Mouse (Mus musculus) midbrain, embryonic 15.5 days (tissue): ENCODE measurements at regions not wholly inside any gene's neighbourhood (a gene's known extent, or its start where the extent isn't known, plus 50 kb on each side); places are given as distances from the start of the nearest gene placed in this dataset.
A peak's percentile ranks its signal among the peaks of the same experiment; 100 is the strongest.
"Not testable (repeated sequence)": the region's sequence is repeated elsewhere in the genome, so short reads cannot be mapped to it uniquely, and the experiment has no call there.

Experiments used
- ATAC-seq: fragments of 200-750 bp; cut with Nextera tagmentation; replicated peaks from 2 replicates; pipeline ENCODE4 v1.8.0; 2017; ENCODE audit warnings: moderate TSS enrichment
- H3K27ac ChIP-seq: fragments of 300-500 bp; sonication (generic); 2 replicates; pipeline ENCODE4 v1.5.1; 2015; ENCODE audit warnings: mild to moderate bottlenecking, inconsistent platforms
- H3K27me3 ChIP-seq: fragments of 300-500 bp; sonication (generic); replicated peaks from 2 replicates; pipeline ENCODE4 v1.6.1; 2015; ENCODE audit warnings: inconsistent platforms
- H3K36me3 ChIP-seq: fragments of 300-500 bp; sonication (generic); replicated peaks from 2 replicates; pipeline ENCODE4 v1.6.1; 2015; ENCODE audit warnings: inconsistent platforms
- H3K4me1 ChIP-seq: fragments of 300-500 bp; sonication (generic); 2 replicates; pipeline ENCODE4 v1.6.1; 2015; ENCODE audit warnings: inconsistent platforms
- H3K4me2 ChIP-seq: fragments of 300-500 bp; sonication (generic); 2 replicates; pipeline ENCODE4 v1.6.1; 2015; ENCODE audit warnings: inconsistent platforms, mild to moderate bottlenecking, moderate library complexity
- H3K4me3 ChIP-seq: fragments of 300-500 bp; sonication (generic); 2 replicates; pipeline ENCODE4 v1.5.1; 2015; ENCODE audit warnings: mild to moderate bottlenecking, inconsistent platforms
- H3K9ac ChIP-seq: fragments of 300-500 bp; sonication (generic); 2 replicates; pipeline ENCODE4 v1.6.1; 2015; ENCODE audit warnings: mild to moderate bottlenecking, inconsistent platforms
- H3K9me3 ChIP-seq: fragments of 300-500 bp; sonication (generic); 2 replicates; pipeline ENCODE4 v1.6.1; 2016; ENCODE audit warnings: inconsistent platforms
- WGBS: fragments of 180-500 bp; shearing (Covaris S2); methylation state at CpG from one replicate; pipeline ENCODE4 v1.1.7; 2015; ENCODE audit warnings: mixed read lengths; 5-methylcytosine and 5-hydroxymethylcytosine counted together

DNA sequence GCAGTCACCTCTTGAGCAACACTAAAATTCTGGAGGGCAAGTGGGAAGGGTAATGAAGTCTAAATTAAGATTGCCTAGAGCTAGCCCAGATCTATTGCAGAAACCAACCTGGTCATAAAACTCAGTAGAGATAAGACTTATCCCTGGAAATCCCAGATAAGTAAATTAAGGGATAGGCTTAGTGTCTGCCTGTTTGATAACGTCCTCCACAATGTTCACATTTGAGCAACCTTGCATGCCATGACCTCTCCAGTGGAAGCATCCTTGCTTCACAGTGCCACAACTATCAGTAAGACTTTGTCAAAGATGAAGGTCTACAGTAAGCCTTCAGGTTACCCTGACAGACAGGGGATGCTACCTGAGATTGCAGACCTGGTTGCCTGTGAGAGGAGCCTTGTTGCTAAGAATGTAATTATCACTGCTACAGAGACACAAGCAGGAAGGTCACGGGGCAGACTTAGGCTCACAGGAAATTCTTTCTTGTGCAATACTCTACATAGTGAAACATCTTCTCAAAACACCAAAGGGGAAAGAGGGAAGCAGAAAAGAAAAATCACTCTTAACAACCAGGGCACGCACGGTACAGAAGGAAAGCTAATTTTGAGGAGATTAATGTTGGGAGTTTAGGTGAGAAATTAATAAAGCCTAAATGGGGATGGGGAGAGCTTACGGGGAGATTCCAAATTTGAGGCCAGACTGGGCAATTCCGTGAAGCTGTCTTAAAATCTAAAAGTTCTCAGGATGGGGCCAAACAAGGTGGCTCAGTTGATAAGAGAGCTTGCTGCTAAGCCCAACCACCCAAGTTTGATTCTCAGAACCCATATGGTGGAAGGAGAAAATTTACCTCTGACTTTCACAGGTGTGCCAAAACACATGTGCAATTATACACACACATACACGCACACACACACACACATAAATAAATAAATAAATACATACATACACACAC, 56.9 kb upstream of the Prdm9 start:
- no peaks in the 10 kb centered on the region for H3K9me3 ChIP-seq
- no peak overlapping the region for H3K27ac ChIP-seq
- H3K27me3 ChIP-seq, result no peaks in the 10 kb centered on the region
- no peaks in the 10 kb centered on the region for H3K4me1 ChIP-seq
- H3K4me3 ChIP-seq, result no peak overlapping the region
- 82% methylated on average over 7 of the region's 7 CpGs for WGBS
- H3K9ac ChIP-seq, result no peak overlapping the region
- no peak overlapping the region for H3K4me2 ChIP-seq
- no peak for ATAC-seq
- H3K36me3 ChIP-seq, result no peaks in the 10 kb centered on the region

GRCm38 (mm10) chr17:15622913-15623312, 58.8 kb upstream of the Prdm9 start:
- no peak for ATAC-seq
- H3K9ac ChIP-seq, result no peak overlapping the region
- 3% methylated on average over 2 of the region's 2 CpGs for whole genome bisulfite sequencing

GRCm38 (mm10) chr17:15630792-15631191, 66.6 kb upstream of the Prdm9 start:
- no peak overlapping the region for H3K4me2 ChIP-seq
- H3K9me3 ChIP-seq, result no peaks in the 10 kb centered on the region
- H3K4me1 ChIP-seq, result no peaks in the 10 kb centered on the region
- H3K4me3 ChIP-seq, result no peak overlapping the region
- no peak for ATAC-seq
- H3K36me3 ChIP-seq, result no peaks in the 10 kb centered on the region
- WGBS, result 83% methylated on average over 5 of the region's 5 CpGs
- H3K27ac ChIP-seq, result no peak overlapping the region
- H3K27me3 ChIP-seq, result no peaks in the 10 kb centered on the region
- no peak overlapping the region for H3K9ac ChIP-seq

More at GRCm38 (mm10) chr17:15622913-15623312, 58.8 kb upstream of the Prdm9 start:
- Histone ChIP-seq H3K9me3 (no peaks in the 10 kb centered on the region), H3K4me1 (no peaks in the 10 kb centered on the region), H3K4me3 (no peak overlapping the region), H3K27ac (no peak overlapping the region), H3K27me3 (no peaks in the 10 kb centered on the region), H3K4me2 (no peak overlapping the region), H3K36me3 (no peaks in the 10 kb centered on the region)

DNA sequence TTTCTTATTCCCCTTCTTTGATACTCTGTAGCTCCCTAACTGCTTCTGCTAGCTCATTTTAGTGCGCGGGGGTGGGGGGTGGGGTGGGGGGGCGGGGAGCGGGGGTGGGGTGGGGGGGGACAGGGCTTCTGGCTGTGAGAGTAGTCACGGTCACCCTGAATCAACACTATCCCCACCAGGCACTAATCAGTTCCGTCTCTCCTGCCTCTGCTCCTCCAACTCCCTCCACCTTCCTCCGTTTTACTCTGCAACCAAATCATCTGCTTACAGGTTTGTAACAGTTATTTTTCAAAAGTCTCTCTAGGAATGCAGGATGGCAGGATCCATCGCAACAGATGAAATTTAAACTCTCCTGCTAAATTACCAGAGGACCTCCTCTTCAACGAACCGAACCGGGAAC, 67.5 kb upstream of the Prdm9 start:
- Histone ChIP-seq H3K27me3 (no peaks in the 10 kb centered on the region), H3K4me3 (no peak overlapping the region), H3K36me3 (no peaks in the 10 kb centered on the region), H3K9me3 (no peaks in the 10 kb centered on the region), H3K27ac (no peak overlapping the region), H3K4me1 (no peaks in the 10 kb centered on the region), H3K9ac (no peak overlapping the region), H3K4me2 (0 out of 2 replicates have a peak overlapping the region, but pooled peaks have one; percentile 11)
- no peak for ATAC-seq
- 24% methylated on average over 11 of the region's 11 CpGs for WGBS

DNA sequence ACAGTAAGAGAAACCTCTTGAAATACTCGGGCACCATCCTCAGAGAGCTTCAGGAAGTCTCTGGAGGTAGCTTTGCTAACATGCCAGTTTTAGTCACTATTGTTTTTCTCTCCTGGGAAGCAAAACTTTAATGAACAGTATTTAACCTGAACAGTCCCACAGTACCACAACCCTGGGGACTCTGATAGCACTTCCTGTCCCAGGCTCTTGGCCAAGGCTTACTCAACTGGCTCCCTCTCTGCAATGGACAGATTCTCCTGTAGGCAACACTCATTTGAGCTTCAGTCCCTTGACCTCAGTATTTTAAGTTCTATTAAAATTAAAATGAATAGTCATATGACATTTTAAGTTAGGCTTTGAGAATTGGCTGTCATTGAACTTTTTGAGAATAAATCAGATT, 67.9 kb upstream of the Prdm9 start:
- 49% methylated on average over 1 of the region's 1 CpGs for WGBS
- H3K4me2 ChIP-seq, result no peak overlapping the region
- ATAC-seq, result no peak
- H3K4me1 ChIP-seq, result no peaks in the 10 kb centered on the region
- H3K27ac ChIP-seq, result no peak overlapping the region
- no peaks in the 10 kb centered on the region for H3K27me3 ChIP-seq
- H3K4me3 ChIP-seq, result no peak overlapping the region
- no peaks in the 10 kb centered on the region for H3K36me3 ChIP-seq
- no peaks in the 10 kb centered on the region for H3K9me3 ChIP-seq
- H3K9ac ChIP-seq, result no peak overlapping the region

DNA sequence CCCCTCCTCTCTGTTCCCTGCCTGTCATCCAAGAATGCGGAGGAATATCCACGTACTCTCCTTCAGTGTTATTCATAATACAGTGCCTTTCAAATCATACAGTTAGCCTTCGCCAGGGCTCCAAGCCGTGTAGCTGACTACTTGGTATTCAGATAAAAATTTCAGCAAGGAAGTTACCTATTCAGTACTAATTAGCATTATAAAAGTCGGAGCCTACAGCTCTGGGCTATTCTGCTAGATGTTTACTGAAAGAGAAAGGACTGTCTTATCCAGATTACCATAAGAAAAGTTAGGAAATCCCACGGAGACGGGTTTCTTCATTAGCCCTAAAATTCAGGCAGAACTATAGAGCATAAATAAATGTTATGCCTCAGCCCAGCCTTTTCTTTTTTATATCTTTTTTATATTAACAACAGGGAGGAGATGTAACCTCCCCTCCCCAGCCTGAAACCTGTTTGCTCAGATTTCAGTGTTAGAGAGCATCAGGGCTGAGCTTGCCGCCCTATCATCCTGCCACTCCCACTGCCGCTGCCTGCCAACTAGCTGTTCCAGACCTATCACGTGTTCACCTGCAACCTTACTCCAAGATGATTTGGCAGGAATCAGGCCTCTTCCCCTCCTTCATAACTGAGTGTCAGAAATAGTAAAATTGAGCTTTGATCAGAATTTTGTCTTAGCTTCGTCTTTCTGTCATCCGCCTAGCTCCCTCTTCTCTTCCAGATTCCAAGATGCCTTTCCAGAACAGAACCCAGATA, 65.5 kb upstream of the Chd1 start:
- WGBS, result 52% methylated on average over 12 of the region's 12 CpGs
- not testable (repeated sequence) for H3K9me3 ChIP-seq, H3K27ac ChIP-seq, H3K4me1 ChIP-seq, H3K9ac ChIP-seq, ATAC-seq, H3K36me3 ChIP-seq, H3K4me2 ChIP-seq, H3K4me3 ChIP-seq, H3K27me3 ChIP-seq

DNA sequence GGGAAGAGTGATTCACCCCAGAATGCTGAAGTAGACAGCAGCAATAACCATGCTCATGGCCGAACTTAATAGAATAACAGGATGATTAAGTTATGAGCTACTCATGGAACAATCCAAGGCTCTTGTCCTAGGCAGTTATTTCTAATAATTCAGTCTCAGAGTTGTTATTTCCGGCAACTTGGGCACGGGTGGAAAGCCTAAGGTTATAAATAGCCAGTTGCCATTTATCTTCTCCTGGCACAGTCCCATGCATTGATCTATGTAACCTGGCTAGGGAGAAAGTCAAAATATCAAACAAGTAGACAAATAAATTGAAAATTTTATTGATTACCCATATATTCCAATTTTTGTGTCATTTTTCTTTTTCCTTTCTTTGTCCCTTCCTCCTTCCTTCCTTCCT, 64.0 kb upstream of the Chd1 start:
- no peaks in the 10 kb centered on the region for H3K4me1 ChIP-seq
- no peak for ATAC-seq
- no peak overlapping the region for H3K9ac ChIP-seq
- no peaks in the 10 kb centered on the region for H3K27me3 ChIP-seq
- 88% methylated on average over 3 of the region's 3 CpGs for WGBS
- no peaks in the 10 kb centered on the region for H3K36me3 ChIP-seq
- no peak overlapping the region for H3K4me3 ChIP-seq
- H3K27ac ChIP-seq, result no peak overlapping the region
- H3K4me2 ChIP-seq, result no peak overlapping the region
- H3K9me3 ChIP-seq, result no peaks in the 10 kb centered on the region

- H3K4me2 ChIP-seq, result no peak overlapping the region
- H3K9ac ChIP-seq, result no peak overlapping the region
- no peak overlapping the region for H3K4me3 ChIP-seq
- H3K27me3 ChIP-seq, result no peaks in the 10 kb centered on the region
- no peaks in the 10 kb centered on the region for H3K9me3 ChIP-seq
- H3K27ac ChIP-seq, result no peak overlapping the region
- no peaks in the 10 kb centered on the region for H3K4me1 ChIP-seq
- WGBS, result 85% methylated on average over 3 of the region's 3 CpGs
- H3K36me3 ChIP-seq, result no peaks in the 10 kb centered on the region
- ATAC-seq, result no peak
Measured at GRCm38 (mm10) chr17:15641764-15642163, 63.0 kb upstream of the Chd1 start.

DNA sequence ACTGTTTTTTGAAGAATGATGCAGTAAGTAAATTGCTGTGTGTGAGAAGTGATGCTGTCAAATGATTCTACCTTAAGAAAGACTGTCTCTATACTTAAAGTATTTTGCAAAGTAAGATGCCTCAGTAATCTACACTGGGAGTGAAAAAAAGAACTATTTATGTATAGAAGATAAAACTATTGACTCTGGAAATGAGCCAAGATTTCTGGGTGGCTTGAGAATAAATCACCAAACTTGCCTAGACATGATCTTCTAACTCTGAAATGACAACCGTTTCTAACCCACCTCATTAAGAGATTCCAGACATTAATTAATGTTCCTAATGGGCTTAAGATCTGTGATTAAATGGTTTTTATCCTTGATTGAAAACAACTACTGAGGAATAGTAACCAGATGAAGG, 58.0 kb upstream of the Chd1 start:
- Histone ChIP-seq H3K4me1 (no peaks in the 10 kb centered on the region), H3K27ac (no peak overlapping the region), H3K9me3 (no peaks in the 10 kb centered on the region), H3K27me3 (no peaks in the 10 kb centered on the region), H3K36me3 (no peaks in the 10 kb centered on the region), H3K4me3 (no peak overlapping the region), H3K9ac (no peak overlapping the region), H3K4me2 (no peak overlapping the region)
- ATAC-seq, result no peak
- 44% methylated on average over 1 of the region's 1 CpGs for whole genome bisulfite sequencing

DNA sequence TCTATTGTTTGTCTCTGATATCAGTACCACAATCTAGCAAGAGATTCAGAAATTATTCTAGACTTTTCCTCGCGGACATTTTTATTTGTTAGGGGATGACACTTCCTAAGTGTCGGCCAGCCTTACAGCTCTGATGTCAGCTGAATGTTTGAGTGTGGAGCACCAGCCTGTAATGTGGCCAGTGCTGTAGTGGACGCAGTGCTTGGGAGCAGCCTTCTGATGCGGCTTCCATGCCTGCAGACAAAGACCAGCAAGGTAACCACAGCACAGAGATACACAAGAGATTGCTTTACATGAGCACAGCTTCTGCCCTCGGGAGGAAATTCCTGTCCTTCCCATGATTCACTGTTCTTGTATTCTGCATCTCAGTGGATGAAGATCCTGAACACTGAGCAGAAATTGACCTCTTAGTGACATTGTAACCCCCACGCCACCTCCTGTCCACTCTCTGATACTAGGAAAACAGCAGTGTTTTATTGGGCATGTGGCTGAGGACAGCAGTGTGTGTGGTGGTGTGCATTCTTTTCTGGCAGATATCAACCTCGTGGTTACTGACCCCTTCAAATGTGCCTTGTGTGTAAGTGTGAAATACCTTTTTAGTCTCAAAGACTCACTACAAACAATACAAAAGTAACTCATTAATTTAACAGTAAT, 54.6 kb upstream of the Chd1 start:
- Histone ChIP-seq H3K9ac (no peak overlapping the region), H3K36me3 (no peaks in the 10 kb centered on the region), H3K4me2 (no peak overlapping the region), H3K9me3 (no peaks in the 10 kb centered on the region), H3K4me1 (no peaks in the 10 kb centered on the region), H3K27ac (no peak overlapping the region), H3K4me3 (no peak overlapping the region), H3K27me3 (no peaks in the 10 kb centered on the region)
- ATAC-seq, result no peak
- WGBS, result 75% methylated on average over 8 of the region's 8 CpGs

DNA sequence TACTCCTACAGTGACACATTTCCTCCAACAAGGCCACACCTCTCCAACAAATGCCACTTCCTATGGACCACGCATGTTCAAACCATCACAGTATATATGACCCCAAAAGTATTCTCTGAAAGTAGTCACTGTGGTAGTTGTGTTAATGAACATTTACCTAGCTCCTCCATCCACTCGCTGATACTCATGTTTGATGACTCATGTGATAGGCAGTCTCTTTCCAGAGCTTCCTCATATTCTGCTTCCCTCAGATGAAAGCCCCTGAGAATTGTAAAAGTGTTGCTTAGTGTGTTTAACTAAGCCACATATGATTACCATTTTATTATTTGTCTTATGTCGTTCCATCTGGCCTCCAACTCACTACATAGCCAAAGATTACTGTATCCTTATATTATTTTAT, 52.9 kb upstream of the Chd1 start:
- no peak for ATAC-seq
- no peaks in the 10 kb centered on the region for H3K27me3 ChIP-seq
- 95% methylated on average over 3 of the region's 3 CpGs for whole genome bisulfite sequencing

More for the DNA sequence above, 52.9 kb upstream of the Chd1 start:
- H3K9ac ChIP-seq, result no peak overlapping the region
- H3K36me3 ChIP-seq, result no peaks in the 10 kb centered on the region
- no peaks in the 10 kb centered on the region for H3K9me3 ChIP-seq
- H3K27ac ChIP-seq, result no peak overlapping the region
- no peak overlapping the region for H3K4me2 ChIP-seq
- no peaks in the 10 kb centered on the region for H3K4me1 ChIP-seq
- no peak overlapping the region for H3K4me3 ChIP-seq
